Mouse (Mus musculus): ENCODE data around the gene Dnase2a. TPM values are rescaled to one million over a fixed set of nuclear protein-coding genes. Genes with fewer than 3 reads are reported as not detected.
"Not testable (repeated sequence)": the region's sequence is repeated elsewhere in the genome, so short reads cannot be mapped to it uniquely, and the experiment has no call there.

Gene Dnase2a
- total RNA-seq, 2 experiments from 2014 or later = 7.3 to 11.7 TPM

GRCm38 (mm10) chr8:84907037-84907436 lies 1.3 kb upstream of the Dnase2a start:
- DNase-seq = no peak
- intact Hi-C loops (cut with DNase I) = no loop called here

DNA sequence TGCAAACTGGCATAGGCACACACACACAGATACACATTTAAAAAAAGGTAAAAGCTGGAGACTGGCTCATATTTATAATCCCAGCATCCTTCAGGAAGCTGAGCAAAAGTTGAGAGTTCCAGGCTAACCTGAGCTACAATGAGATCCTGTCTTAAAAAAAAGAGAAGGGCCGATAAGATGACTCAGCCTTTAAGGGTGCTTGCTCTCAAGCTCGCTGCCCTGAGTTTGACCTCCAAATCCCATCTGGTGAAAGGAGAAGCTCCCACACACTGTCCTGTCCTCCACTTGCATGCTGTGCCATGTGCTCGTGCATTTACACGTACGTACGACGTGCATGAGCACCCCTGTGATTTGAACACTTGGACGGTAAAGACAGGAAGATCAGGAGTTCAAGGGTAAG lies 867 bp upstream of the Dnase2a start:
- intact Hi-C loops (cut with DNase I) = no loop called here
- no peak for DNase-seq

- intact Hi-C loops (cut with DNase I) = not testable (repeated sequence)
These were observed 381 bp upstream of the Dnase2a start for GRCm38 (mm10) chr8:84907979-84908378.

DNA sequence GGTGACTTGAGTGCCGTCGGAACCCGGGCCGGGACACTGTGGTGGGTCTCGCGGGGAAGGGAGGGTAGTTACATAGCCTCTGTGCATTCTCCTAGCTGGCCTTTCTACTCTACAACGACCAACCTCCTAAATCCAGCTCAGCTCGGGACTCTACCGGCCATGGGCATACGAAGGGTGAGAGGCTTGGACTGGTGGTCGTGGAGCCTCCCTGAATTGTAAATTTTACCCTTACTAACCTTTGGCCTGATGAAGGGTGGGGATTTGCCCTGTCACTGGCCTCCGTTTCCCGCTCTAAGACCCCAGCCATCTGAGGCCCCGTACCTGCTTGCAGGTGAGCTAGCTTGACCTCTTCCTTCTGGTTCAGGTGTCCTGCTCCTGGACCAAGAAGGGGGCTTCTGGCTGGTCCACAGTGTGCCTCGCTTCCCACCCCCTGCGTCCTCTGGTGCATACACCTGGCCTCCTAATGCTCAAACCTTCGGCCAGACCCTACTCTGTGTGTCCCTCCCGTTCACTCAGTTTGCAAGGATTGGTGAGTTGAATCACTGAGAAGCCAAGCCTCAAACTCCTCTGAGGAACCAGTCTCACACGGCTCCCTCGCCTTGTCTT lies 905 bp downstream of the Dnase2a start:
- DNase-seq = no peak
- intact Hi-C loops (cut with DNase I) = no loop called here

More at GRCm38 (mm10) chr8:84907979-84908378, 381 bp upstream of the Dnase2a start:
- DNase-seq = not testable (repeated sequence)

DNA sequence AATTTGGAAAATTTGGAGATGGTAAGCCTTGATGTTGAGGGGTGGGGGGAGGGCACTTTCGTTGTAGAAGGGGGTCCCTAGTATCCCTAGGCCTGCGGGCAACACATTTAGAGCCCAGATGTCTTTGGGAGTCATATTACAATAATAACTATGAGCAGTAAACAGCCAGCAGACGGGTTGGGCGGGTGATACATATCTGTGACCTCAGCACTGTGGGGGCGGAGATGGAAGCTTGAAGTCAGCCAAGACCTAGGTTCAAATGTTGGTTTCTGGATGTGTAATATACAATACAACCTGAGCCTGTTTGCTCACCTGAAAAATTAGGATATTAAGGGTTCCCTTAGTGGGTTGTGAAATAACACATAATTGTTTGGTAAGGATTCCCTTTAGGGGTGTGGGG lies 1.6 kb downstream of the Dnase2a start:
- intact Hi-C loops (cut with DNase I) = no loop called here
- DNase-seq = no peak

DNA sequence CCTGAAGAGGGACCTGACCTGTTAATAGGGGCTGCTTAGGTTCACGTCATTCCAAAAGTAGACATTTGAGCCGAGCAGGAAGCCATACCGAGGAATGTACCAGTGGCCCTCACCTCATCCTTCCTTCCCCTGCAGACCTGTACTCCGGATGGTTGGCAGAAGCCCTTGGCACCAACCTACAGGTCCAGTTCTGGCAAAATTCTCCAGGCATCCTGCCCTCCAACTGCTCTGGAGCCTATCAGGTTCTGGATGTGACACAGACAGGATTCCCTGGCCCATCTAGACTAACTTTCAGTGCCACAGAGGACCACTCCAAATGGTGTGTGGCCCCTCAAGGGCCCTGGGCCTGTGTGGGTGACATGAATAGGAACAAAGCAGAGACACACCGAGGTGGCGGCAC lies 2.2 kb downstream of the Dnase2a start:
- intact Hi-C loops (cut with DNase I) = no loop called here
- DNase-seq = no peak

GRCm38 (mm10) chr8:84911854-84912253 lies 3.5 kb downstream of the Dnase2a start:
- intact Hi-C loops (cut with DNase I) = no loop called here
- no peak for DNase-seq

DNA sequence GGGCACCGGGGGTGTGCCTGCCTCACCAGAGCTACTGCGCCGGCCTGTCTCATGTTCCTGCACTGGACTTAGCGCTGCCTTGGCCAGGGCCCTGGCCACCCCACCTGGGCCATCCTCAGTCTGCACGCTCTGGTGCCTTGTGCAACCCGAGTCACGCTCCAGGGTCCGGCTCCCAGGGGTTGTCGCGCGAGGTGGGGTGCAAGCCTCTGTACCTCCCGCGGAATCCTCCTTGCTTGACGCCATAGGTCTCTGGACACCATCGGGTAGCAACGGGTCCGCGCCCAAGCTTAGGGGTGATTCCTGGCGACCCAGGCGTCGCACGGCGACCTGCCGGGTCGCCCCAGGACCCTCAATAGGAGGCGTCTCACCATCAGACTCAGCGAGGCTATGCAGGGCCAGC lies 4.0 kb downstream of the Dnase2a start:
- DNase-seq = no peak
- intact Hi-C loops (cut with DNase I) = no loop called here

DNA sequence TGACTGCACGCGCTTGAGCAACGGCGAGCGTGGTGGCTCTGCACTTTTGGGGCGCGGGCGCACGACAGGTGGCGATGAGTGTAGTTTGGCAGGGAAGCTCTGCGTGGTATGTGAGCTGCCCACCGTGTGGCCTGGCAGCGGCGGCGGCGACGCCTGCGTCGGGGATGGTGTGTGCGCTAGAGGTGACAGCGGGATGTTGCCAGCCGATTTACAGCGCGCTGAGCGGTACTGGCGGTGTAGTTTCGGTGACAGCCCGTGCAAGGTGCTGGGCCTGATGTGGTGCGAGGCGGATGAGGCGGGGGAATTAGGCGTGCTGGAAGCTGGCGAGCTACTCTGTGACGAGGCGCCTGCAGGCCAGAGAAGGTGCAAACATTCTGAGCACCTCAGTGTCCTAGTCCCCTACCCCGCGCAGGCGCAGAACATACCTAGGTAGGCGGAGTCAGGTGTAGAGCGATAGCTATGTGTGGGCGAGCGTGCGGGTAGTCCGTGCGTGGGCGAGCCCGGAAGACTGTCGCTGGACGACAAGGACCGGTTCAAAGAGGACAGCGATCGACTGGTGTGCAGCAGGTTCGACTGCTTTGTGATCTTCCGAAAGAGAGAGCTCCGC lies 4.6 kb downstream of the Dnase2a start:
- intact Hi-C loops (cut with DNase I) = no loop called here
- peak; percentile 50 to 59 for DNase-seq

DNA sequence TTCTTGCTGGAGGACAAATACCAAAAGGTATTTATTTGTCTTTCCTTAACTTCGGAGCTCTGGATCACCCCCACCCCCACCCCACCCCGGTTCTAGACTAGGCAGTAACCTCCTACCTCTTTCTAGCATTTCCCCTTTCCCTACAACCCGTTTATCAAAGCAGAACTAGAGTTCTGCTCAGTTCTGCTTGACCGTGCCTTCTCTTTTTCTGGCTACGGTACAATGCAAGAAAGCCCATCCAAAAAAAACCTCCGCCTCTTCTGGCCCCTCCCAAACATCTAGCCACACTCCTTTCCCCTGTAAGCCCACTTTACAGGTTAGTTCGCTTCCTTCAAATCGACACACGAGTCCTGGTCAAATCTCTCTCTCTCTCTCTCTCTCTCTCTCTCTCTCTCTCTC lies 5.1 kb downstream of the Dnase2a start:
- intact Hi-C loops (cut with DNase I) = no loop called here
- DNase-seq = no peak

GRCm38 (mm10) chr8:84913960-84914359 lies 5.6 kb downstream of the Dnase2a start:
- DNase-seq = no peak
- intact Hi-C loops (cut with DNase I) = no loop called here

- intact Hi-C loops (cut with DNase I) = no loop called here
- no peak for DNase-seq
These were observed 6.9 kb downstream of the Dnase2a start for GRCm38 (mm10) chr8:84915269-84915668.

DNA sequence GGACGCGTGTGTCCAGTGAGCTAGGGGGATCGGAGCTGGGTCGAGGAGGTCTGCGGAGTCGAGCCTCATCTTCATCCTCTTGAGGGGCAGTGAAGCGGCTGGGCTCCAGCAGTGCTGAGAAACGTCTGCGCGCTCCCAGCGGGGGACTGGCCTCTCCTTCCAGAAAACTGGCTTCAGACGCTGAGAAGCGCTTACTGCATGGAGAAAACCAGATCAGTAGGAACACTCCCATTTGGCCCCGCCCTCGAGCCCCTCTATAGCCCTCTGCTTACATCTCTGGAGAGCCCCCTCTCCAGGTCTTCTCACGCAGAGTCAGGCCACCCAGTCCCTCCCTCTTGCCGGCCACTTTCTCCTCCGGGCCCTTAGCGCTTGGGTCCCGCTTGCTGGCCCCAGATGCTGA lies 9.4 kb downstream of the Dnase2a start:
- intact Hi-C loops (cut with DNase I) = no loop called here
- DNase-seq = no peak

GRCm38 (mm10) chr8:84918646-84919045 lies 10.3 kb downstream of the Dnase2a start:
- intact Hi-C loops (cut with DNase I) = no loop called here
- no peak for DNase-seq

GRCm38 (mm10) chr8:84921596-84921995 lies 13.2 kb downstream of the Dnase2a start:
- DNase-seq = no peak
- intact Hi-C loops (cut with DNase I) = no loop called here

DNA sequence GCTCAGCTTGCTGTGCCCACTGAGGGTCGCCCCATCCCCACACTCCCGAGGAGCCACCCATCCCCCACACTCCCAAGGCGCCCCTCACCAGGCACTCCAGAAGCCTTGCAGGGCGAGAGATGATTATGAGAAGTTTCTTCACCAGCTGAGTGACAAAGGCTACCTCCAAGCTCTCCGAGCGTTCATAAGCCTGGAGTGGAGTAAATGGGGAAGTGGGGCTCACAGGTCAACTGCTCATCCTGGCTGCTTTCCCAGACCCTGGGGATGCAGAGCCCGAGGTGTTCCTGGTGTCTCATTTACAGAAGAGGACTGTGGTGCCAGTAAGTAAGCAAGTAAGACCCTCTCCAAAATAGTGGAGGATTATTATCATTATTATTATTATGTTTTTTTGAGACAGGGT lies 17.2 kb downstream of the Dnase2a start:
- DNase-seq = no peak
- intact Hi-C loops (cut with DNase I) = loop anchor here (5.0 kb wide), 1 partner anchor 37 kb away; no protein-coding TSS in a partner anchor

GRCm38 (mm10) chr8:84927513-84927912 lies 19.2 kb downstream of the Dnase2a start:
- DNase-seq = no peak
- intact Hi-C loops (cut with DNase I) = loop anchor here (5.0 kb wide), 1 partner anchor 35 kb away; no protein-coding TSS in a partner anchor

- peak; percentile 65 to 75 for DNase-seq
- intact Hi-C loops (cut with DNase I) = loop anchor here (1.0 to 5.0 kb wide), 2 partner anchors 34 to 67 kb away; no protein-coding TSS in a partner anchor
These were observed 20.3 kb downstream of the Dnase2a start for GRCm38 (mm10) chr8:84928456-84929306.

DNA sequence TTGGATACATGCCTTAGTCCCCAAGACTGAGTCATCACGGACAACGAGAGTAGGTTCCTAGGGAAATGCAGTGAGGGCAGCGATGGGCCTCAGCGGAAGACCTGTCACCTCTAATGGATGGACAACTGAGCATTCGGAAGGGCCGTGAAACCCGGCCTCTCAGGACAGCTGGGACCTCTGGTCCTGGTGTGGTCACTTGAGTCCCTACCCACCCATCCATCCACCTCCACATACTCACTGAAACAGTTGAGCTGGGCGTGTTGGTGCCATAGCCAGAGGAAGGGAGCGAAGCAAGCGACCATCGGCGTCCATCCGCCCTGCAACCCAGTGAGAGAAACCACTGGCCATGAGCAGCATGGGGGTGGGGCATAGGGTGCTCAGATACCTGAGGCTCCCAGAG lies 22.2 kb downstream of the Dnase2a start:
- intact Hi-C loops (cut with DNase I) = no loop called here
- no peak for DNase-seq

DNA sequence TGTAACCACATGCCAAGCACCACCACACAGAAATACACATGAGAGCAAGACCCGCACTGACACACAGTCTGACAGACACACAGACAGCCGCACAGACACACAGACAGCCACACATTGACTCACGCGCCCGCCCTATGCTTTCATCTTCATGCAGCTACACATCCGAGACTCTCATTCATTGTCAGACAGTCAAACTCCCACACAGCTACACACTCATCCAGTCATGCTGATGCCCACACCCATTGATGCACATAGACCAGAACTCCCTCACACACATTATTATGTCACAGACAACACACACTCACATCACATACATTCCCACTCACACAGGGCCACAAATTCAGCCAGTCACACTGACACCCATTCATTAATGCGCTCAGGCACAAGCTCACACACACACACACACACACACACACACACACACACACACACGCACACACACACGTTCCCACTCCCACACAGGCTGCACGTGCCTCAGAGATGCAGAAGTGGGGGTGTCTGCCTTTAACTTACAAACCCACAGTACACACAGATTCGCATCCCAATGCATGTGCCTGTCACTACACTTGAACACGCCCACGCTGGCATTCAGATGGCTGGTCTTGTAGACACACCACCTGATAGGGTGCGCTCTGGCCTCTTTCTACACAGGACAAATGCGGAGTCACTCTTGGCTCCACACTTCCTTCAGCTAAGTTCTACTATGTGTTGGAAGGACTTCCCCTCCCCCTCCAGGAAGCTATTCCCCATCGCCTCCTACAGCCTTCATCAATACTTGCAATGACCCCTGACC lies 25.6 kb downstream of the Dnase2a start:
- no peak for DNase-seq
- intact Hi-C loops (cut with DNase I) = no loop called here

DNA sequence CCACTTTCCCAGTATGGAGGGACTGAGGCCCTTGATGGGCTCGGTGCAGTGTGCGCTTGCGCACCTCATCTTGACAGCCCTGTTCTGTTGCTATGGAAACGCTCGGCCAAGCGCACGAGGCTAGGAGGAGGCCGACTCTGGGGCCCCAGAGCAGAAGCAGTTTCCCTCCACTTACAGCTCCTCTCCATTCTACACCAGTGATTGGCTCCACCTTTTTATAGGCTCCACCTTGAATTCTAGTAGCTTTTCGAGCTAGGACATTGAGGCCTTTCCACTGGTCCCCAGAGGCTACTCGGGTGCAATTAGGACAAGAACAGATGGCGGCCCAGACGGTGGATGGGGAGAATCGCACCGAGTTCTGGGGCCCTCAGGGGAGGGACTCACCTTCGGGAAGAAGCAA lies 26.5 kb downstream of the Dnase2a start:
- no peak for DNase-seq
- intact Hi-C loops (cut with DNase I) = no loop called here
